Mouse (Mus musculus): Measurements from ENCODE around the gene Gm20708. TPM values are rescaled to one million over a fixed set of nuclear protein-coding genes. Genes with fewer than 3 reads are reported as not detected.

Gm20708 gene
- polyA plus RNA-seq, 1 experiment from 2014 or later = 0.58 TPM

- peak overlapping the region; percentile 94 for H3K27ac ChIP-seq (ENCODE audit: low read depth, low read length)
- H3K36me3 ChIP-seq (ENCODE audit: control insufficient read depth, insufficient read depth, low read length) = peaks cover 16% of the 10 kb centered on the region; the same call in 1 of the 2 replicates
- no peaks in the 10 kb centered on the region for H3K9me3 ChIP-seq (ENCODE audit: control insufficient read depth, low read length)
- peak overlapping the region; percentile 75 for H3K9ac ChIP-seq (ENCODE audit: low read depth, low read length)
- WGBS = 1% methylated on average over 38 of the region's 38 CpGs
- H3K4me3 ChIP-seq (ENCODE audit: low read length) = peak overlapping the region; percentile 59
- peak; percentile 18; the same call in 1 of the 2 replicates for ATAC-seq (ENCODE audit: low FRiP score, low TSS enrichment)
- H3K4me1 ChIP-seq (ENCODE audit: control insufficient read depth, insufficient read depth, low read length) = peaks cover 39% of the 10 kb centered on the region
- no peaks in the 10 kb centered on the region for H3K27me3 ChIP-seq (ENCODE audit: control insufficient read depth, insufficient read depth, low read length)
- peak overlapping the region; percentile 98 for H3K4me2 ChIP-seq (replicated peaks; ENCODE audit: low read depth, low read length)
These were observed 29.9 kb upstream of the Gm20708 start for GRCm38 (mm10) chr11:117779434-117780198.

- Histone ChIP-seq H3K27me3 (ENCODE audit: control insufficient read depth, insufficient read depth, low read length) (no peaks in the 10 kb centered on the region), H3K9me3 (ENCODE audit: control insufficient read depth, low read length) (no peaks in the 10 kb centered on the region), H3K4me2 (replicated peaks; ENCODE audit: low read depth, low read length) (peak overlapping the region; percentile 98), H3K9ac (ENCODE audit: low read depth, low read length) (peak overlapping the region; percentile 75), H3K27ac (ENCODE audit: low read depth, low read length) (peak overlapping the region; percentile 94), H3K4me3 (ENCODE audit: low read length) (peak overlapping the region; percentile 59), H3K36me3 (ENCODE audit: control insufficient read depth, insufficient read depth, low read length) (peaks cover 10% of the 10 kb centered on the region; the same call in 1 of the 2 replicates), H3K4me1 (ENCODE audit: control insufficient read depth, insufficient read depth, low read length) (peaks cover 39% of the 10 kb centered on the region)
- ATAC-seq (ENCODE audit: low FRiP score, low TSS enrichment) = no peak; the same call in 1 of the 2 replicates
- WGBS = under 1% methylated on average over 17 of the region's 17 CpGs
These were observed 29.3 kb upstream of the Gm20708 start for GRCm38 (mm10) chr11:117780199-117780515.

- Histone ChIP-seq H3K4me1 (ENCODE audit: control insufficient read depth, insufficient read depth, low read length) (peaks cover 39% of the 10 kb centered on the region), H3K4me2 (replicated peaks; ENCODE audit: low read depth, low read length) (peak overlapping the region; percentile 98), H3K27ac (ENCODE audit: low read depth, low read length) (peak overlapping the region; percentile 94), H3K9ac (ENCODE audit: low read depth, low read length) (peak overlapping the region; percentile 75), H3K9me3 (ENCODE audit: control insufficient read depth, low read length) (no peaks in the 10 kb centered on the region), H3K4me3 (ENCODE audit: low read length) (peak overlapping the region; percentile 59), H3K27me3 (ENCODE audit: control insufficient read depth, insufficient read depth, low read length) (no peaks in the 10 kb centered on the region), H3K36me3 (ENCODE audit: control insufficient read depth, insufficient read depth, low read length) (peaks cover 9% of the 10 kb centered on the region; the same call in 1 of the 2 replicates)
- WGBS = under 1% methylated on average over 19 of the region's 19 CpGs
- ATAC-seq (ENCODE audit: low FRiP score, low TSS enrichment) = peak; percentile 73
These were observed 28.8 kb upstream of the Gm20708 start for GRCm38 (mm10) chr11:117780582-117781111.

GRCm38 (mm10) chr11:117781199-117781821, 28.2 kb upstream of the Gm20708 start:
- no peak for ATAC-seq (ENCODE audit: low FRiP score, low TSS enrichment)
- Histone ChIP-seq H3K4me3 (ENCODE audit: low read length) (peak overlapping the region; percentile 59), H3K27ac (ENCODE audit: low read depth, low read length) (peak overlapping the region; percentile 86), H3K27me3 (ENCODE audit: control insufficient read depth, insufficient read depth, low read length) (no peaks in the 10 kb centered on the region), H3K9ac (ENCODE audit: low read depth, low read length) (peak overlapping the region; percentile 28; the same call in 1 of the 2 replicates), H3K36me3 (ENCODE audit: control insufficient read depth, insufficient read depth, low read length) (peaks cover 5% of the 10 kb centered on the region; the same call in 1 of the 2 replicates), H3K9me3 (ENCODE audit: control insufficient read depth, low read length) (no peaks in the 10 kb centered on the region), H3K4me1 (ENCODE audit: control insufficient read depth, insufficient read depth, low read length) (peaks cover 39% of the 10 kb centered on the region), H3K4me2 (replicated peaks; ENCODE audit: low read depth, low read length) (peak overlapping the region; percentile 98)
- WGBS = 13% methylated on average over 18 of the region's 18 CpGs

GRCm38 (mm10) chr11:117781993-117782704, 27.3 kb upstream of the Gm20708 start, which contains the start of the genes Tmc8 and Tmc6:
Gene Tmc8, plus strand, starts transcription at chr11:117782076.
Gene Tmc6, minus strand, starts transcription at chr11:117782198.
- Histone ChIP-seq H3K4me1 (ENCODE audit: control insufficient read depth, insufficient read depth, low read length) (peaks cover 39% of the 10 kb centered on the region), H3K9me3 (ENCODE audit: control insufficient read depth, low read length) (no peaks in the 10 kb centered on the region), H3K27me3 (ENCODE audit: control insufficient read depth, insufficient read depth, low read length) (no peaks in the 10 kb centered on the region), H3K9ac (ENCODE audit: low read depth, low read length) (peak within 1 kb of the TSS; percentile 28; the same call in 1 of the 2 replicates), H3K27ac (ENCODE audit: low read depth, low read length) (peak within 1 kb of the TSS; percentile 86), H3K36me3 (ENCODE audit: control insufficient read depth, insufficient read depth, low read length) (peaks cover 3% of the 10 kb centered on the region; the same call in 1 of the 2 replicates), H3K4me3 (ENCODE audit: low read length) (peak within 1 kb of the TSS; percentile 59), H3K4me2 (replicated peaks; ENCODE audit: low read depth, low read length) (peak within 1 kb of the TSS; percentile 98)
- 42% methylated on average over 24 of the region's 24 CpGs for WGBS
- ATAC-seq (ENCODE audit: low FRiP score, low TSS enrichment) = no peak

GRCm38 (mm10) chr11:117782705-117783034, 26.8 kb upstream of the Gm20708 start:
- WGBS = 48% methylated on average over 9 of the region's 9 CpGs
- no peak for ATAC-seq (ENCODE audit: low FRiP score, low TSS enrichment)
- H3K4me3 ChIP-seq (ENCODE audit: low read length) = peak overlapping the region; percentile 6; the same call in 1 of the 2 replicates
- H3K4me1 ChIP-seq (ENCODE audit: control insufficient read depth, insufficient read depth, low read length) = peaks cover 39% of the 10 kb centered on the region
- no peaks in the 10 kb centered on the region for H3K27me3 ChIP-seq (ENCODE audit: control insufficient read depth, insufficient read depth, low read length)
- no peaks in the 10 kb centered on the region for H3K9me3 ChIP-seq (ENCODE audit: control insufficient read depth, low read length)
- peak overlapping the region; percentile 14; the same call in 1 of the 2 replicates for H3K9ac ChIP-seq (ENCODE audit: low read depth, low read length)
- H3K4me2 ChIP-seq (replicated peaks; ENCODE audit: low read depth, low read length) = peak overlapping the region; percentile 40
- peak overlapping the region; percentile 67; the same call in 1 of the 2 replicates for H3K27ac ChIP-seq (ENCODE audit: low read depth, low read length)
- no peaks in the 10 kb centered on the region; the same call in 1 of the 2 replicates for H3K36me3 ChIP-seq (ENCODE audit: control insufficient read depth, insufficient read depth, low read length)

GRCm38 (mm10) chr11:117783089-117783488, 26.4 kb upstream of the Gm20708 start:
- Histone ChIP-seq H3K27me3 (ENCODE audit: control insufficient read depth, insufficient read depth, low read length) (no peaks in the 10 kb centered on the region), H3K9ac (ENCODE audit: low read depth, low read length) (peak overlapping the region; percentile 14), H3K4me1 (ENCODE audit: control insufficient read depth, insufficient read depth, low read length) (peaks cover 38% of the 10 kb centered on the region), H3K27ac (ENCODE audit: low read depth, low read length) (peak overlapping the region; percentile 67; the same call in 1 of the 2 replicates), H3K36me3 (ENCODE audit: control insufficient read depth, insufficient read depth, low read length) (no peaks in the 10 kb centered on the region), H3K9me3 (ENCODE audit: control insufficient read depth, low read length) (no peaks in the 10 kb centered on the region), H3K4me3 (ENCODE audit: low read length) (peak overlapping the region; percentile 6; the same call in 1 of the 2 replicates), H3K4me2 (replicated peaks; ENCODE audit: low read depth, low read length) (peak overlapping the region; percentile 40)
- 4% methylated on average over 27 of the region's 31 CpGs for WGBS
- ATAC-seq (ENCODE audit: low FRiP score, low TSS enrichment) = no peak

- Histone ChIP-seq H3K4me1 (ENCODE audit: control insufficient read depth, insufficient read depth, low read length) (peaks cover 31% of the 10 kb centered on the region), H3K27ac (ENCODE audit: low read depth, low read length) (no peak overlapping the region), H3K4me3 (ENCODE audit: low read length) (peak overlapping the region; percentile 6; the same call in 1 of the 2 replicates), H3K9ac (ENCODE audit: low read depth, low read length) (peak overlapping the region; percentile 14; the same call in 1 of the 2 replicates), H3K4me2 (replicated peaks; ENCODE audit: low read depth, low read length) (peak overlapping the region; percentile 40), H3K9me3 (ENCODE audit: control insufficient read depth, low read length) (no peaks in the 10 kb centered on the region), H3K36me3 (ENCODE audit: control insufficient read depth, insufficient read depth, low read length) (no peaks in the 10 kb centered on the region), H3K27me3 (ENCODE audit: control insufficient read depth, insufficient read depth, low read length) (no peaks in the 10 kb centered on the region)
- no peak for ATAC-seq (ENCODE audit: low FRiP score, low TSS enrichment)
- 38% methylated on average over 10 of the region's 10 CpGs for WGBS
These were observed 25.7 kb upstream of the Gm20708 start for GRCm38 (mm10) chr11:117783683-117784309.

Data from kidney, embryonic 14.5 days (tissue).